Mouse (Mus musculus) right cerebral cortex, adult 2 months (tissue): ENCODE measurements around the gene Arid1b.

Experiments
- DNase-seq, 2 experiments: peaks; one replicate each; pipeline ENCODE4 v3.0.0; 2021 to 2022; ENCODE audit warnings: low spot score in 2 of 2

Arid1b gene

DNA sequence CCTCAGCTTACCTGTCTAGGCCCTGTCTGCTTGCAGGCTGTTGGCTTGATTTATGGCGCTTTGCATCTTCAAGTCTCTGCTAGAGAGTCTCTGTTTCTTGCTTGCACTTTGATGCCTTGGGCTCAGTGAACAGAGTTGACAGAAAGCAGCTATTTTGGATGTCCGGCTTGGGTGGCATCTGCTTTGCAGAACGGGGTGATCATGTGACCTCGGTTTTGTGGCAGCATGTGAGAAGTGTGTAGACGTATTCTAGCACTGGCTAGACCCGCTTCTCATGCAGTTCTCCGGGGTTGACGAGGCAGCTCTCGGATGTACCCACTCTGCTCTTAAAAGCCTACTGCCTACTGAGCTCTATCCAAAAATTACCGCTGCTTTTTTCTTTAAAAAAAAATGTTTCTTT, 22.9 kb downstream of the Arid1b start:
- no peak for DNase-seq

DNA sequence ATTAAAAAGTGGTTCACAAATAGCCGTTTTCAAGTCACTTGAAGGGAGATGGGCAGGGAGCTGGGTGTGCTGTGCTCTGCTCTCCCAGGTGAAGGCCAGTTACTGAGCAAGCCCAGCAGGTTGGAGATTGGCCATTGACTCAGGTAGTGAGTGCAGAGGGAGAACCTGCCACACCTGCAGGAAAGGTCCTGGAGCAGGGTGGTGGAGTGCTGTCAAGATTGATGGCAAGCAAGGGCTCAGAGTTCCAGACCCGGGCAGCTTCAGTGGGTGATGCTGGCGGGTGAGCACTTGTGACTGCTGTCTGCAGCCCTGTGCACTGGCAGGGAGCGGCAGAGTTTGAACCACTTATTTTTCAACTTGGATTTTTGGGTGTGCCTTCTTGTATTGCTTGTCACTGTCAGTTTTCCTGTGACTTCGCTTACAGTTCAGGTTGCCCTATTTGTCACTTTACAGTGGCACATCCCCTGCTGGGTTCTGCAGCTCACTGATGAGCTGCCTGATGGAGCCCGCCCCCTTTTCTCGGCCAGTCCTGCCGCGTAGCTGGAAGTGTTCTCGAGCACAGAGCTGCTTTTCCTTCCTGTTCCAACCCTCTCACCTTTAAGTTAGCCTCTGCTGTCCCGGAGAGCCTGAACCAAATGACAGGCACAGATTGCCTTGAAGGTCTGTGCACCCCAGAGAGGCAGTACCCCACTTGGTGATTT, 27.3 kb downstream of the Arid1b start:
- DNase-seq, result no peak

DNA sequence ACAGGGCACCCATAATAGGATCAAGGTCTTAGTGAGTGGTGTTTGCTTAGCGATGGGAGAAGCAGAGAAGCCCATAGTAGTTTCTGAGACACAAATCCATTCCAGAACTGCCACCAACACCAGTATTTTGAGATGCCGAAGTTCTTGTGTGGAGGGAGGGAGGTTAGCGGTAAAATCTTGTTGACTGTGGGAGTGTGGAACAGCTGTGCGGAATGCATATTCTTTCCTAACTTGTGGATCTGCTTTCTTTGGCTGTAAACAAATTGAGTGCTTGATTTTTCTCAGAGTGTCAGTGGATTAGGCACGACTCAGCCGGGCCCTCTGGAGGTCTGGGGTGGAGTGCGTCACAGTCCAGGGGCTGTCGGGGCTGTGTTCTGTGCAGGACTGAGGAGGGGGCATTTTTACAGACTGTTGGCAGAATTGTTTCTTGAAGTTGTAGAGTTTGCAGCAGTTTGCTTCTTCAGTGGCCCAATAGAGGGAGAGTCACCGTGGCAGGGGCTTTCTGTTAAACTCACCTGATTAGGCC, 27.9 kb downstream of the Arid1b start:
- DNase-seq, result peak in 1 of 2 experiments; percentile 46

DNA sequence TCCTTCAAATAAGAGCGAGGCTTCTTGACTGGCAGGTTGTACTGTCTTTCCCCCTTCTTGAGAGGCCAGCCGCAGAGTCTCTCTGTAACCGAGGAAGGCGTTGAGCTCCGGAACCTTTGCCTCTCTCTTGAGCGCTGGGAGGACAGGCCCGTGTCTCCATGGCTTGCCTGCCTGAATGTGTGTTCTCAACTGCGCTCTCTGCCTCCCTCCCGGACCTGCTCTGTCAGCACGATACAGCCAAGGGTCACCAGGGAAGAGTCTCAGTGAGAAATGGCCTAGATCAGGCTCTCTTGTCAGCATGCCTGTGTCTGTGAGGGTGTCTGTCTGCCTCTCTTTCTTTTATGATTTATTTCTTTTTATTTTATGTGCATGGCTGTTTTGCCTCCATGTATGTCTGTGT, 29.6 kb downstream of the Arid1b start:
- no peak for DNase-seq

DNA sequence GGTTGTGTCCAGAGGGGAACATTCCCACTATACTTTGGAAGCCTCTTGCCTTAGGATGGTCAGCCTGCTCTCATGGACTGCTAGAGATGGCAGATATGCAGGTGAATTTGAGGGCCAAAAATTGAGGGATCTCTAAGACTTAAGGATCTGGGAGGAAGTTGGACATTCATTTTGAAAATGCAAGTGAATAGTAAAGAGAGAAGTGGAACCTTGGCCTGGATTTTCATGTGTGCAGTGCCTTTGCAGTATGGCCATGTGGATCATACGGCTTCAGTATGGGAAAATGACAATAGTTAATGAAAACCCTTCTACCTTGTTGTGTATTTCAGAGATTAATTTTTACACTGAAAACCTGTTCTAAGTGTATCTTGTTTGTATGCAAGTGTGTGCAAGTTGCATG, 31.3 kb downstream of the Arid1b start:
- no peak for DNase-seq

DNA sequence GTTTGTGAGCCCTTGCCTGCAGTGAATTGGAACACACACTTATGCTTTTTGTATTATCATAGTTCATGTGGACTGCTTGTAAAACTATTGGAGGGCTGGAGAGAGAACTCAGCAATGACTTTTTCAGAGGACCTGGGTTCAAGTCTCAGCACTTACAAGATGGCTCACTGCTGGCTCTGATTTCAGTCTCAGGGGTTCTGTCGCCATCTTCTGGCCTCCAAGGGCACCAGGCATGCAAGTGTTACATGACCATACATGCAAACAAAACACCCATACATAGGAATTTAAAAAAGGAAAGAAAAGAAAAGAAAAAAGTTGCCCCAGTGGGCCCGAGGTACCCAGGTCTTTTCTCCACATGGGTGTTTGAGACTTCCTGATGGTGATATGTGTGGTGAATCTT, 32.4 kb downstream of the Arid1b start:
- no peak for DNase-seq

DNA sequence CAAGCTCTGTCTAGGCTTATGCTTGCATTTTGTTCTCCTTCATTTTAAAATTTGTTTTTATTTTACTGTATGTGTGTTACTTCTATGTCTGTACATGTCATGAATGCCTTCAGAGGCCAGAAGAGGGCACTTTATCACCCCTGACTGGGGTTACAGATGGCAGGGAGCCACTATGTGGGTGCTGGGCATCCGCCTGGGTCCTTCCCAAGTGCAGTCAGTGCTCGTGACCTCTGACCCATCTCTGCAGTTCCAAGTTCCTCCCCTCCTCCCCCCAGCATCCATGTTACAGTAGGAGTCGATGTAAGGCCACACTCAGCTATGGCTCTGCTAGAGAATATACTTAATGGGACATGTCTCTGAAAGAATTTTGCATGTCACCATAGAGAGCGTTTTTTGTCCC, 35.0 kb downstream of the Arid1b start:
- no peak for DNase-seq

DNA sequence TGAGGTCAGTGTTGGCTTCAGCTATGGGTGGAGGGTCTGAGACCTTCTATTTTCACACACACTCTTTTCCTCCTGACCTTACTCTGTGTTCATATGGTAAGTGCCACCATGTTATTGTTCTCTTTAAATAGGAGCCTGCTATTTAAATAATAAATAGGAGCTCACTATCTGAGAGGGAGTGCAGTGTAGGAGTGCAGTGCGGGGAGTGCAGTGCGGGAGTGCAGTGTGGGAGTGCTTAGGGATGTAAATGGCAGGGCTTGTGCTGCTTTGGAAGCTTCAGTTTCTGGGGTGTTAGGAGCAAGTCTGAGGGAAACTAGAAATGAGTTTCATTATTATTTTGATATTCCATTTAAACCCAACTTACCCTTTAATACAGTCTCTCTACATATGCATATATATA, 36.2 kb downstream of the Arid1b start:
- DNase-seq, result no peak

DNA sequence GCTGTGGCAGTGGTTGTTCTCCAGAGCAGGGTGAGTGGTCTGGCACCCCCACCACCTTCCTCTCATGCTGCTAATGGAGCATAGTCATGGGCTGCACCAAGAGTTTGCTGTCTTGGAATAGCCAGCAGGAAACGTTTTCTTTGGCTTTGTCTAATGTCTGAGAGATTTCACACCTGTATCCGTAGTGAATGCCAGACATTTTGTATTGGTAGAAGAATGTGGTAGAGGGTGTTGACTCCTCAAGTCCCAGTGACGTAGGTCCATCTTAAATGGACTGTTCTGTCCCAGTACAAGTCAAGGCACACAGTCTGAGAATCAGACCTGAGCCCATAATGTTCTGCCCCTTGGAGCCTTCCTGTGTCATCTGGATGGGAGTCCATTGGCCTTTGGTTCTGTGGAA, 39.2 kb downstream of the Arid1b start:
- no peak for DNase-seq

DNA sequence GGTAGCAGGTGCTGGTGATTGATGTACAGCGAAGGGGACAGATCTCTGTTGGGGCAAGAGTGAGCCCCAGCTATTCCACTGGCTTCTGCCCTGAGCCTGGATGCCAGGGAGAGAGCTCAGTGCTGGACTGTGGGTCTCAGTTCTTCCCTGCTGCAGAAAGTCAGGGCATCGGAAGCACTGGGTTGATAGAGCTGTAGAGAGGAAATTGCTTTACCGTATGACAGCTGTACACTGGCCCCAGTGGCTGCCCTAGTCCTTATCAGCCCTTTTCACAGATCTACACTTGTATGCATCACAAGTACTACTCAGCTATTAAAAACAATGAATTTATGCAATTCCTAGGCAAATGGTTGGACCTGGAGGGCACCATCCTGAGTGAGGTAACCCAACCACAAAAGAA, 40.1 kb downstream of the Arid1b start:
- DNase-seq, result no peak

DNA sequence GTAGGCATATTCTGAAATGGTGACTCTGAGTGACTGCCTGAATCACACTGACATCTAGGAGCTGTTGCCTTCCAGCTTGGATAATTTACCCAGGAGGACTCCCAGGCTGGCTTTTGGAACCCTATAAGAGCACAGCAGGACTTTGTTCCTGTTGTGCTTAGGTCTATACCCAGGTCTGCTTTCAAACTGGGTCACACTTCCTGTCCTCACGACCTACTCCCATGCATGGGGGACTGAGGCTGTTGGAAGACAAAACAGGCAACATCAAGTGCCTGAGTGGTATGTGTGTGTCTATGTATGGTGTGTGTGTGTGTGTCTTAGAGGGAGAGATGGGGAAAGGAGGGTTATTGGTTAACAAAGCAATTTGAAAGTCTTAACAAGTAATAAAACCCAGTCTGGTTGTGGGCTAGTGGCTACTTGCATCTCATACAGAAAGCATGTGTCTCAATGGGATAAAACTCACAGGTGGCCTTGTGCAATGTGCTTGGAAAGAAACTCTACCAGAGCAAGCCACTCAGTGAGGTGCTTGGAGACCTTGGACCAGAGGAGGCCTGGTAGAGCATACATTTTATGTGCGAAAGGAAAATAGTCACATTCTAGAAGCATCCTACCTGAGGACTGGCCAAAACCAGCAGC, 42.2 kb downstream of the Arid1b start:
- DNase-seq, result no peak

DNA sequence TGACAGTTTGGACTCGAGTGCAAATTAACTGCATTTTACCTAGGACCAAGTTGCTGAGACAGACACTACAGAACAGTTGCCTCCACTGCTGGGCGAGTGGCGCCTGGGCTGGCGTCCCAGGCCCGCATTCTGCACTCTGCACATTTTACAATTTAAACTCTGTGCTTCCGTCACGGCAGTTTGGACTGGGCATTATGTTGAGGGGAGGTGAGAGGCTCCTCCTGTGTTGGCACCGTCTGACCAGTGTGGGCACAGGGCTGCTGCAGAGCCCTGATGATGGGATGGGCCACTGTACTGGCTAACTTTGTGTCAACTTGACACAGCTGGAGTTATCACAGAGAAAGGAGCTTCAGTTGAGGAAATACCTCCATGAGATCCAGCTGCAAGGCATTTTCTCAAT, 43.1 kb downstream of the Arid1b start:
- no peak for DNase-seq

DNA sequence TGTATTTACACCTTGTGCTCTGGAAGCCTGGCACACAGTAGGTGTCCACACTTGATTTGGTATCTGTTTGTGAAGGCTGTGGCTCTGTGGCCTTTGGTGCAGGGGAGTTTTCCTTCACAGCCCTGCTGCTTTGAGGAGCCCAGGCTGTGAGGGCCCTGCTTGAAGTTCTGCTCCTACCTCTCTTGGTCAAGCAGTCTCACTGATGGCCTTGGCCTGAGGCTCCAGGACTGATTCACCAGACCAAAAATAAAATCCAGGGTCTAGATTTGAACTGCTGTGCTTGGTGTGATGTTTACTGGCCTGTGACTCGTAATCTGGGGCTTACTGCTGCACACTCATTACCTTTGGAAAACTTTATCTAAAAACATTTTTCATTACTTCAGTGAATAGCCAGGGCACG, 45.7 kb downstream of the Arid1b start:
- DNase-seq, result no peak

DNA sequence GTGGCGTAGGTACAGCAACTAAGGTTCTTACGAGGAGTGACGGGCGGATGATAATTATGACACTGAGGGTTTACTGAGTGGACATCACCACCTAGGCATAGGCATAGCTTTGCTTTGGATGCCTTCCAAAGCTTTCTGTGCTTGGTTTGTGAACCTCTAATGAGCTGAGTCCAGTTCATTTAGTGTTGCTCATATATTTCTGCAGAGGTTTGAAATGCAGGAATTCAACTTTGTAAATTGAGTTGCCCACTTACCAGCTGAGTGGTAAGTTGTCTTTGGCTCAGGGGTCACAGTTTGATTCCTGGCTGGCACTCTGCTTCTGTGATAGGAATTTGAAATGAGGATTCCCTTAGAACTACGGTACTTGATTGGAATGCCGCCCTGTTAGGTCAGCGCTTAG, 49.7 kb downstream of the Arid1b start:
- no peak for DNase-seq

DNA sequence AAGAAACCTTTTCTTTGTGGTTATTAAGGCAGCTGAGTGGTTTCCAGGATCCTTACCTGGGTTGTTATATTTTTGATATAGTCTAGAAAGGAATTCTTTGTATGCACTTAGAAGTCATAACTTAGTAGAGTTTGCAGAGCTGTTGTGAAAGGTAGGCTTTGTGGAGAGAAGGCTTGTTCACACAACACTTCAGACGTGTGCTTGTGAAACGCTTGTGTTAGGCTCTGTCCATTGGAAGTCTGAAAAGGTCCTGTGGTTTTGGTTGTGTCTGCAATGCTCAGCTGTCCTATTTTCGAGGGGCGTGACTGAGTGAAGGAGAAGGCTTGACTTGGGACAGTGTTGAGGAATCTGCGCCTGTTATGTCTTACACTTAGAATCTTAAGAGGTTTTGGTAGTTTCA, 51.5 kb downstream of the Arid1b start:
- DNase-seq, result no peak

DNA sequence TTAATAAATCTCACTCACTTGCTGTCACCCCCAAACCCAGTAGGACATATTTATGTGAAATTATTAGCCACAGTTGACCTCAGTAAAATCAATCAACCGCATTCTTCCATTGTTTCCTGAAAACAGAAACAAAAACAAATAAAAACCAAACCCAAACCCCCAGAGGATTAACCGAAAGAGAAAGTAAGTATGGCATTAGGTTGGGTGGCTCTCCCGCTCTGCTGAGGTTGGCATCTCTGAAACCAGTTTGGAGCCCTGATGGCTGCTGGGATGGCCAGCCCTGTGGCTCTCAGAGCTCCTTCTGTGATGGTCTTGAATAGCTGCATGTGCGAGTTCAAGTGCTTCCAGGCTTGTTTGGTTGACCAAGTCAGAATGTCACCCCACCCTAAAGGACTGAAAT, 53.2 kb downstream of the Arid1b start:
- no peak for DNase-seq

DNA sequence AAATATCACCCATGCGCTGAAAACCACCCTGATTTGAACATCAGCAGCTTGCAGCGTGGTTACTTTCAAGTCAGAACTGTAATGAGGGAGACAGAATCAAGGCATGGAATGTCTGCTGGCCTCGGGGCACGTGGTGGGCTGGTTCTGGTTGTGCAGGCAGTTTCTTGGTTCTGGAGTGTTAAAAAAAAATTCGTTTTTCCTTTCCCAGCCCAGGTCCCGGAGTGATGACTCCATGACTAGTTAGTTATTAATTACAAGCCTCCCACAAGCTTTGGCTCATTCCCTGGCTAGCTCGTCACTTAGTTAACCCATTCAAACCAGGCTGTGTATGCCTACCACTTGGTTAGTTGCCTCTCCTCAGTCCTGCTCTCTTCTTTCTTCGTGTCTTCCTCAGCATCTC, 56.1 kb downstream of the Arid1b start:
- no peak for DNase-seq

DNA sequence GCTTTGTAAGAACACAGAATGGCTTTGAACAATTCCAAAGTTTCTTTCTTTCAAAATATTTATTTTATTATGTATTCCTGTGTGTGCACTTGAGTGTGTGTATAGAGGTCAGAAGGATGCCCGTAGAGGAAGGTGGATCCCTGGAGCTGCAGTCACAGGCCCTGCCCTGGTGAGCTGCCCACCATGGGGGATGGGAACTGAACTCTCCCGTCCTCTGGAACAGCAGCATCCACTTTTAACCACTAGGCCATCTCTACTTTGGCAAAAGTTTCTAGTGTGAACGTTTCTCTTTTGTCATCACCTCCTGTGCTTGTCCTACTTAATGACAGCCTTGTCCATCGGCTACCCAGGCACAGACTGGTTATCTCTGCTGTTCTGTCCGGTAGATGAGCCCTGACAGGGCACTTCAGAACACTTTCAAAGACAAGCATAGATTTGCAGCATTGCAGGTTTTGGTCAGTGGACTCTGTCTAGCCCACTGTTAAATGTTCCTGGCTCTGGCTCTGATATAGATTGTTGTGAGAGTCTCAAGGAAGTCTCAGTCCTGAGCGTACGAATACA, 56.9 kb downstream of the Arid1b start:
- DNase-seq, result no peak

DNA sequence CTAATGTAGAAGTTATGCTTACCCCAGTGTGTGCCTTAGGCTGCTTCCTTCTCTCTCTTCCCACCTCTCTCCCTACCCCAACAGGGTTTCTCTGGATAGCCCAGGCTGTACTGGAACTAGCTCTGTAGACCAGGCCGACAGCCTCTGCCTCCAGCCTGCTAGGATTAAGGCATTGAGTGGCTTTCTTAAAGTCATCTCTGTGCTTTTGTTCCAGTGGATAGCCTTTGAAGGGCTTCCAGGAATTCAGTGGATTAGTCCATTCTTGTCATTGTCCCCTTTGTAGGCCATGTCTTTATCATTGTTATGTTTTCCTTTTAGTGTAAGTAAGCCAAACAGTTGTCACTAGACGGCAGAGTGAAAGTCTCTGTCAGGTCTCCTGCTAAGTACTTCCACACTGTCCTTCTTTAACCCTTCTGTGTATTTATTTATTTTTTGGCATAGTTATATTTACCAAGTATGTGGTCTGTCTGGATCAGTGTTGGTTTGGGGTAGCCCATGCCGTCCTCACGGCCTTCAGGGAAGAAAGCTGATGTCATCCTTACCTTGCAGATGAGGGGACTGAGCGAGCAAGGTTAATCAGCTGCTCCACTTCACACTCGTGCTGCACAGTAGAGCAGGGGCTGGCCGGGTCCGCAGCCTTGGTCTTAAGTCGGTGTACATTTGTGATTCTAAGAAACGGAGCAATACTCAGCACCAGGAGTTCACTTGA, 58.1 kb downstream of the Arid1b start:
- no peak for DNase-seq

DNA sequence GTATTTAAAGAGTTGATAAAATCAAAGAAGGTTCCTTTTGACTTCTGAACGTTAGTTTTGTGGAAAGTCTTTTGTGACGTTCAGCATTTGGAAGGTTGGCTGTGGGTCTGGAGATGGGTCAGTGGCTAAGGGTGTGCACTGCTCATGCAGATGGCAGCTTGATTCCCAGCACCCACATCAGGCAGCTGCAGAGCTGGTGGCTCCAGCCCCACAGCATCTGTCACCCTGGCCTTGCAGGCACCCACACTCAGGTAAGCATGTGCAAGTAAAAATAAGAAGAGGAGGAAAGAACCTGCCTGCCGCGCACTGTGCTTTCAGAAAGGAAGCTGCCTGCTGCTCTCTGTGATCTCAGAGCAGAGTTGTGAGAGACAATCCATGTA, 58.7 kb downstream of the Arid1b start:
- DNase-seq, result no peak

DNA sequence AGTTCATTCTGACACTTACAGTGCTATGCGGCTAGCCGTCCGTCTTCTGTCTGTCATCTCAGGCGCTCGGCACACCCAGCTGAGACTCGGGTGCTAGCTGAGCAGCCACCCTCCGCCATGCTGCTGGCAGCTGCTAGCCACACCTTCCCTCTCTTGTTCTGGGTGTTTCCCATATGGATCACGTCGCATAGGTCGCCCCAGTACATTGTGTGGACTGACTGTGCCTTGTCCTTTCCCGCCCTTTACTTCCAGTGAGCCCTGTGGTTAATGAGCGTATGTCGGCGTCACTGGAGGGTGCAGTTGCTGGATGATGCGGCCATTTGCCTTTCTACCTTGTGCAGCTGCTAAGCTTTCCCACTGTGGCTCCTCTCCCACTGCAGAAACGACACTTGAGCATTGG, 59.1 kb downstream of the Arid1b start:
- DNase-seq, result no peak

DNA sequence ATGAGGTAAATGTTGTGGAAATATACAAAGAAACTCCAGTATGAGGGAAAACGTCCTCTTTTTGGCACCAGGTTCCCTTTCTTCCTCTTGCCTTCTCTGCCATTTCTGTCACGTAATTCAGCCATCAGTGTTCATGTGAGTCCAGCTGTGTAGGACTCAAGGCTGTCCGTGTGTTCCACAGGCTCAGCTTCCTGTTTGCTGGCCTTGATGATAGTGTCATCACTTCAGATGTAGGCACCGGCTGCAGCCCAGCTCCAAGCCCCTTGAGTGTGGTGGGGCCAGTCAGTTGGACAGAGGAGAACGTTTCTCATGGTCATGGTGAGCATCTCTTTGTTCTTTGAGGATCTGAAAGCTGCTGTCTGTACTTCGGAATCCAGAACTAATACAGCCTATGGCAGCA, 61.3 kb downstream of the Arid1b start:
- no peak for DNase-seq

DNA sequence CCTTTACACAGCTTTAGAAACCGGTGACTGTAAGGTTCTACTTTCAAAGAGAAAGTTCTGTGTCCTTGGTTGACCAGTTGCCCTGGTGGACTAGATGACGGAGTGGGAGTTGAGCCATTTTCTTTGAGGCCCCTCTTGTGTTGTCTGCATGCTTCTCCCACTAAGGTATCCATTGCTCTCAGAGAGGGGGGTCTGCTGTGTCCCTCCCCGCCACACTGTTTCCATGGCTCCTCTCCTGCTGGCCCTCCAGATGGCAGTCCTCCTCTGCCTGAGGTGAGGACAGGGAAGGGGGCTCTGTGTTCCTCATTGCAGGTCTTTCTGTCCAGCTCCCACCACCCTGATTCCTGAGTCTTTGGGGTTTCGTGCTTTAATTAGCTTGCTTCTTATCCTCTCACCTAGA, 62.5 kb downstream of the Arid1b start:
- no peak for DNase-seq
